ENCODE assay signal across 18 mouse cellular contexts in genomic region chr6:103622117-103622713, GRCm38 (mm10).
DNase-seq lines count a peak whose midpoint lies in the region; ATAC-seq lines count a peak whose summit lies in the region.
"Had no signal": no experiment of that assay in that cellular context is flagged by ENCODE, and none has a peak within 500 bp of the region (broad histone marks: within the 10 kb centered on the region; RNA-seq: fewer than 3 reads in every experiment).

No protein-coding gene starts in this region.

- peak; percentile 56; the same call in 1 of the 2 replicates for ATAC-seq in forebrain, embryonic 14.5 days
- peak; percentile 92 for ATAC-seq in midbrain, embryonic 13.5 days

- H3K9ac ChIP-seq in forebrain, embryonic 14.5 days (ENCODE audit: low read length): no peak overlapping the region
- no peak overlapping the region for H3K9ac ChIP-seq in midbrain, embryonic 13.5 days (replicated peaks)
- H3K9ac ChIP-seq: kidney, embryonic 15.5 days; liver, embryonic 13.5 days had no signal

- peak; percentile 22 for DNase-seq in embryo, embryonic 9.5 days (ENCODE audit: extremely low spot score)
- DNase-seq in embryo, embryonic 10 days (ENCODE audit: low spot score): no peak
- DNase-seq in Muller cell, postnatal 12 days (ENCODE audit: inconsistent ontology term): peak; percentile 93
- peak; percentile 58 for DNase-seq in forebrain, embryonic 14.5 days (ENCODE audit: low spot score)
- DNase-seq in spleen, postnatal 4 days (ENCODE audit: low spot score in 2 of 2): no peak
- DNase-seq in cerebellum, postnatal 36 days: no peak
- no peak for DNase-seq in layer of hippocampus, adult 8-10 months (ENCODE audit: low spot score in 2 of 2)
- DNase-seq: adrenal gland, postnatal 25 days; cerebellum, adult 9-10 months; kidney, adult 11 months; kidney, postnatal 36 days; liver, embryonic 13.5 days; lung, adult 2 months; lung, postnatal 14 days; right cerebral cortex, postnatal 25 days; thymus, postnatal 25 days had no signal

- no peaks in the 10 kb centered on the region for H3K36me3 ChIP-seq in forebrain, embryonic 14.5 days (ENCODE audit: control insufficient read depth, insufficient read depth, low read length)
- H3K36me3 ChIP-seq in midbrain, embryonic 13.5 days: no peaks in the 10 kb centered on the region
- H3K36me3 ChIP-seq: kidney, embryonic 15.5 days; liver, embryonic 13.5 days had no signal

- H3K4me2 ChIP-seq in forebrain, embryonic 14.5 days (ENCODE audit: low read length): no peak overlapping the region
- no peak overlapping the region for H3K4me2 ChIP-seq in midbrain, embryonic 13.5 days (replicated peaks)
- H3K4me2 ChIP-seq: kidney, embryonic 15.5 days; liver, embryonic 13.5 days had no signal

- no peak overlapping the region for H3K27ac ChIP-seq in forebrain, embryonic 14.5 days (ENCODE audit: low read depth, low read length)
- H3K27ac ChIP-seq in midbrain, embryonic 13.5 days: no peak overlapping the region
- H3K27ac ChIP-seq: kidney, embryonic 15.5 days; liver, embryonic 13.5 days had no signal

- WGBS in forebrain, embryonic 14.5 days: 14% methylated on average over 3 of the region's 3 CpGs
- 4% methylated on average over 3 of the region's 3 CpGs for WGBS in midbrain, embryonic 13.5 days

- no peaks in the 10 kb centered on the region for H3K4me1 ChIP-seq in forebrain, embryonic 14.5 days (ENCODE audit: control insufficient read depth, insufficient read depth, low read length)
- H3K4me1 ChIP-seq in midbrain, embryonic 13.5 days (replicated peaks): peaks cover 13% of the 10 kb centered on the region
- H3K4me1 ChIP-seq: kidney, embryonic 15.5 days; liver, embryonic 13.5 days had no signal

- no peak overlapping the region for H3K4me3 ChIP-seq in forebrain, embryonic 14.5 days (ENCODE audit: low read depth, low read length)
- H3K4me3 ChIP-seq in midbrain, embryonic 13.5 days (replicated peaks): no peak overlapping the region
- H3K4me3 ChIP-seq: kidney, embryonic 15.5 days; liver, embryonic 13.5 days had no signal

- no peaks in the 10 kb centered on the region for H3K9me3 ChIP-seq in forebrain, embryonic 14.5 days (replicated peaks; ENCODE audit: control insufficient read depth, low read length)
- no peaks in the 10 kb centered on the region for H3K9me3 ChIP-seq in midbrain, embryonic 13.5 days
- H3K9me3 ChIP-seq: kidney, embryonic 15.5 days; liver, embryonic 13.5 days had no signal

- no peaks in the 10 kb centered on the region for H3K27me3 ChIP-seq in forebrain, embryonic 14.5 days (replicated peaks; ENCODE audit: control insufficient read depth, insufficient read depth, low read length)
- no peaks in the 10 kb centered on the region for H3K27me3 ChIP-seq in midbrain, embryonic 13.5 days
- H3K27me3 ChIP-seq: kidney, embryonic 15.5 days; liver, embryonic 13.5 days had no signal

Comparison
In these comparisons a context has a peak if more than half of its experiments do, and no peak if none do; other contexts are left out.
1. DNase-seq: peak in embryo, embryonic 9.5 days (single experiment), Muller cell, postnatal 12 days (single experiment) and forebrain, embryonic 14.5 days (single experiment); none in embryo, embryonic 10 days (single experiment), spleen, postnatal 4 days (0 of 2), cerebellum, postnatal 36 days (0 of 2) and layer of hippocampus, adult 8-10 months (0 of 2).